Mouse (Mus musculus): ENCODE measurements around the gene Wasf1.

DNA sequence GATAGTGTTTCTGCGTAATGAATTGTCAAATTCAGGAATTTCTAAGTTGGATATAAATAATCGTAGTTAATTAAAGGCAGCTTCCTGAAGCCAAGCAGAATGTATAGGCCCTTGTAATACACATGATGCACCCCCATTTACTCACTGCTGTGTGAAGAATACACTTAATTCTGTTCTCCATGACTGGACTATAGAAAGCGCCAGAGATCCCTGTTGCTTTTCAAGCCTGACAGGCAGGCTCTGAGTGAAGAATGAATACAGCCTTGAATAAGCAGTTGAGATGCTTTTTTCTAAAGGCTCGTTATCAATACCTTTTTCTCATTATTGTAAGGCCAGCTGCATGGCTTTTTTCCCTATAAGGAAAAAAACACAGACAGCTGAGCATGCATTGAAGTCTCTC, 59.4 kb downstream of the Wasf1 start:
- TF ChIP-seq CTCF (IDR thresholded peaks at IDR 0.05) (no peak), EP300 (IDR thresholded peaks at IDR 0.05) (no peak)
